Mouse (Mus musculus) embryo, embryonic 10 days (tissue): ENCODE data around the gene Stoml1.

Experiments
- DNase-seq: peaks from one replicate; pipeline ENCODE4 v3.0.0-alpha.2; 2015; ENCODE audit warnings: low spot score

Stoml1 gene

DNA sequence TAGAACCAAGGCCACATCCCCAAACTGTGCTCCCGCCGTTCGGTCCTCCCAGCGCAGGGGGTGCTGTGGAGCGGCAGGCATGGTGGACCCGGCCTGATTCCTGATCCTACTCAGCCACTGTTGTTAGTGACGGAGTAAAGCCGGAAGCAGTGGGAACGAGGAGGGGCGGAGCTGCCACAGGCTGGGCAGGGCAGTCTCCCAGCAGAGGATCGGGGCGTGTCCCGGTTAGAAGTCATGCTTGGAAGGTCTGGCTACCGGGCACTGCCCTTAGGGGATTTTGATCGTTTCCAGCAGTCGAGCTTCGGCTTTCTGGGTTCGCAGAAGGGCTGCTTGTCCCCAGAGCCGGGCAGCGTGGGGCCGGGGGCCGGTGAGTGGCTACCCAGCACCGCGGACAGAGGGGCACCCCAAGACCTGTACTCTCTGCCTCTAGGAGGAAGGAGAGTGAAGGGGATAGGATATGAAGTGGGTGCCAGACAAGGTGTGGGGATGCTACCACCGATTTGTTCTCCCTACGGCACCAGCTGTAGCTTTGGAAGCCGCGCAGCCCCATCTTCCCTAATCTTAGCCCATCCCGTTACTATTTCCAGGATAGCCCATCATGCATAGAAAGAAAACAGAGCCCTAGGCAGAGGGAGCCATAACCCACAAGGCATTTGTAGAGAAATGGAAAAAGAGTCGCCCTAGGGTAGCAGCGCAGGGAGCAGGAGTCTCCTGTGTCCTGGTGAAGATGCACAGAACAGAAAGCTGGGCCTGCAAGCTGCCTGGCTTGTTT is at the start of gene Stoml1:
Gene Stoml1 (plus strand): TSS at position 132 of the 772 bp plus-strand sequence.
- peak; percentile 98 for DNase-seq

DNA sequence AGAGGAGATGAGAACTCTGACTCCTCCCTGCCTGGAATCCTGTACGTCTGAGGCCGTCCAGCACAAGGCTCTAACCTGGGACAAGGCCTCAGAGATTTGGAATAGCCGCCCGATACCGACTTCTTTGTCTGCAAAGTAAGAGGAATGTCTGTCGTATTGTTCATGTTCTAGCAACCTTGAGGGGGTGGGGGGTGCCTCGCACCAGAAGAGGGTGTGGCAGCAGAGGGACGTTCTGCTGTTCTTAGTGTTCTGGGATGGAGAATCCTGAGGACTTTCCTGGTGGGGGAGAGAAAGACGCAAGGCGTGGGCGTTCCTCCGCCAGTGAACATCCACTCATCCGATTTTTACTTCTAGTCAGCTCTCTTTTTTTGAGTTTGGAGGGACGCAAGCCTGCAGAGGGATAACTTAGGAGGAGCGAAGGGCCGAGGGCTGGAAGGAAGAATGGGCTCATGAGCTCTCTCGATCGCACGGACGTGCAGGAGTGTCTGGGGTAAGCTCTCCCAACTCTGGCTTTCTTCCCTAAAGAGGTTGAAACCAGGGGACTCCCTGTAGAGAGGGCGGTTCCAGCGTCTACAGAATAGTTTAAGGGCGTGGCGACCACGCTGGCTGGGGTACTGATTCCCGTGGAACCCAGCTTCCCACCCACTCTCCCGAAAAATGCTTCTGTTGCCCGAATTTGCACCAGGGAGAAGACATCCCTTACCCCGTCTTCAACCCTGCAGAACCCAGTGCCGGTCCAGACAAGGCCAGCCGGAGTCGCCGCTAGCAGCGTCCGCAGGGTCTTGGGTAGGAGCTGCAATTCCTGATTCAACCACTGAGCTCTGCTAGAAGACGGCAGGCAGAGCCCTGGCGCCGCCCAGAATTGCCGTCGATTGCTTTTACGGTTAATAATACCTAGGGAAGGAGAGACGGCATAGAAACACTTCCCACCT is 49.2 kb upstream of the Stoml1 start, which contains the start of the genes Islr and Islr2:
Gene Islr (minus strand): TSS at position 791 of the 932 bp plus-strand sequence.
Gene Islr2 (minus strand): TSS at position 804 of the 932 bp plus-strand sequence.
- DNase-seq, result peak; percentile 89

DNA sequence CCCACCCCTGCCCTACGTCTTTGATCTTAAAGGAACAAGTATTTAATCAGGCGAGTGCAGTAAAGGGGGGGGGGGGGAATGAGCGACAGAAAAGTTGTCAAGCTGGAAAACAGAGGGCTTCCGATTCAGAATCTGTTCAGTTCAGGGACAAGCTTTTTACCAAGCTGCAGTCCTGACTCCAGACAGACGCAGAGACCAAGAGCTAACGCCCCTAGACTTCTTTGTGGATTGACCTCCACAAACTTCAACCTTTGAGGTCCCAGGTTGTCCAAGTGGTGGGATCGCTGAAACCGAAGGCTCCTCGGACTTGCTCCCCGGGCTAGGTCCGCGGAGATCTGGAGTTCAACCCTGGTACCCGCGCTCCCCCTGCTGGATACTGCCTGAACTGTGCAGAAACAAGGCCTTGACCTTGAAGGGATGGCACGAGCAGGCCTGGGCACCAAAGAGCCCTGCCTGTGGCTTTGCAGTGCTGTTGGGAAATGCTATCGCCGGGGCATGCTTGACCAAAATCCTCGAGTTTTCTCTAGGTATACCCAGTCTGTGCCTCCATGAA is 48.4 kb upstream of the Stoml1 start:
- peak; percentile 94 for DNase-seq

DNA sequence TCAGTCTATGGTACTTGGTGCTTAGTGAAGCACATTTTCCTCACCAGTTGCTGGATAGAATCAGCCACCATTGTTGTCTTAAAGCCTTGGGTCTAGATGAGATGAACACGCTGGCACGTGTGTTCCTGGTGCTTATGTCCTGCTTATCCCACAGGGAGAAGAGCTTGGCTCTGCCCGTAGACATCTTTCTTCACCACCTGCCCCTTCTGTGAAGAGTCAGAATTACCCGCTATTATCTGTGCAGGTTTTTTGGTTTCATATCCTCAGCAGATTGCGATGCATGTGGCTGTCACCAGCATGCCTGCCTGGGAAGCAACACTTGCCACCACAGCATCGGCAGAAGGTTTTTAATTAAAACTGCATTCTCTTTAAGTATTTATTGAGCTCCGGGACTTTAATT is 47.0 kb upstream of the Stoml1 start:
- no peak for DNase-seq

DNA sequence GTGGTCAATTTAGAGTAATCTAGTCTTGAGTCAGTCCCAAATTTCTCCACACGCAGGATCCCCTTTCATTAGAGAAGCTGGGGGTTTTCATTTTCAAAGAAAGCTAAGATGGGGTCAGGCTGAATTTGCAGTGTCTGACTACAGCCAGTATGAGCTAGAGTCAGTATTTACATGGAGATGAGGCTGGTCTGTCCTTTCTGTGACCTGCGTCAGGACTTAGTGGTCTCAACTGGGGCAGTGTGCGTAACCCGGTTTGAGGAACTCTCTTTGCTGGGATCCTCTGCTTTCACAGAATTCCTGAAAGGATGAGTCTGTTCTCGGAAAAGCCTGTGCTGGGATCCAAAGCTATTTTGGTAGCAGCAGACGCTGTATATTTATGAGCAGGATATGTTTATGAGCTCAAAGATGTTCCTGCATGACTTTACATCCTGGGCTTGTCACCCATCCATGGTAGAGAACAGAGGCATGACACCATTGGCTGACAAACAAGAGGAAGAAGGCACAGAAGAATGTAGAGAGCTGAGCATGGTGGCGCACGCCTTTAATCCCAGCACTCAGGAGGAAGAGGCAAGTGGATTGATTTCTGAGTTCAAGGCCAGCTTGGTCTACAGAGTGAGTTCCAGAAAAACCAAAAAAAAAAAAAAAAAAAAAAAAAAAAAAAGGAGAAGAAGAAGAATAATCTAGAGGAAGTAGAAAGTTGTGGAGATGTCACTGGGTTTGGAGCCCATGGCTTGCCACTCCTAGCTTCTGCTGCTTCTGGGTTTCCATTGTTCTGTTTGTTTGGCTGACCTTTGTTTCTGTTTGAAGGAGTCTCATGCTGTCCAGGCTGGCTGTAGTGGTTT is 43.3 kb upstream of the Stoml1 start:
- no peak for DNase-seq

DNA sequence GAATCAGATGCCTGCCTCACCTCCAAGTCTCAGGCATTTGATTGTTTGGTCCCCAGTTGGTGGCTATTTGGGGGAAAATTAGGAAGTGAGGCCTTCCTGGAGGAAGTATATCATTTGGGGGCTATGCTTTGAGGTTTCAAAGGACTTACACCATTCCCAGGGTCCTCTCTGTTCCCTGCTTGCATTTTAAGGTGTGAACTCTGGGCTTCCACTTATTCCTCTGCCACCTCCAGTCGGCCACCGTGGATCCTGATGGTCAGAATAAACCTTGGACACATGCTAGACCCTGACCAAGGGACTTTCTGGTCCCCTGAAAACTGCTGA is 42.7 kb upstream of the Stoml1 start:
- DNase-seq, result no peak

DNA sequence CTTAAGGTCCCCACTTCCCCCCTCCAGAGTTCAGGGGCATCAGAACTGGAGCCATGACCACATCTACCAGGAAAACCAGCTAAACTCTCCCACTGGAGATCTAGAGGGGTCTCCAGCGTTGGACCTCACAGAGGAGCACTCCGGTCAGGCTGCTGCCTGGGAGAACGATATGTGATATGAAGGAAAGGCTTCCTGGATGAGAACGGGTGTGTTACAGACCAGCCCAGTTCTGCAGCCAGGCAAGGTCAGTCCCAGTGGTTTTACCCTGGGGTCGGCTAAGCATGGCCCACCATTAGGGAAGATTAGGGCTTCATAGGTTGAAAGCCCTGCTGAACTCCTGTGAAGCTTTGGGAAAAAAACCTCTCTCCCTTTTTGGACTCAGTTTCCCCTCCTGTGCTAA is 39.6 kb upstream of the Stoml1 start:
- no peak for DNase-seq

DNA sequence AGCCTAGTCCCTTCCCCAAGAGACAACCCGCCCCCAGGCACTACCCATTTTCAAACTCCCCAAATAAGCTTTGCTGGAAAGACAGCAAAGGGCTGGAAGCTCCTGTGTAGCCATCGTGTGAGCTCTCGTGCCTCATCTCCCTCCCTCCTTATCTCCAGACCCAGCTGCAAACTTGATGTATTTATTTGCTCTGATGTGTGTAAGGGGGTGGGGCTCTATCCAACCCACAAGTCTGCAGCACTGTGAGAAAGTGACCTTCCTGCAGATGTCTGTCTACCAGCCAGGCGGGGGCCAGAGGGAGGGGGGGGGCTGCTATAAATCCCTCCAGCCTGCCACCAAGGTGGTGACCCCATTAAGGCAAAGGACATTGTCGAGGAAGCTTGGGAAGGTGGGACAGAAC is 39.1 kb upstream of the Stoml1 start:
- peak; percentile 44 for DNase-seq

DNA sequence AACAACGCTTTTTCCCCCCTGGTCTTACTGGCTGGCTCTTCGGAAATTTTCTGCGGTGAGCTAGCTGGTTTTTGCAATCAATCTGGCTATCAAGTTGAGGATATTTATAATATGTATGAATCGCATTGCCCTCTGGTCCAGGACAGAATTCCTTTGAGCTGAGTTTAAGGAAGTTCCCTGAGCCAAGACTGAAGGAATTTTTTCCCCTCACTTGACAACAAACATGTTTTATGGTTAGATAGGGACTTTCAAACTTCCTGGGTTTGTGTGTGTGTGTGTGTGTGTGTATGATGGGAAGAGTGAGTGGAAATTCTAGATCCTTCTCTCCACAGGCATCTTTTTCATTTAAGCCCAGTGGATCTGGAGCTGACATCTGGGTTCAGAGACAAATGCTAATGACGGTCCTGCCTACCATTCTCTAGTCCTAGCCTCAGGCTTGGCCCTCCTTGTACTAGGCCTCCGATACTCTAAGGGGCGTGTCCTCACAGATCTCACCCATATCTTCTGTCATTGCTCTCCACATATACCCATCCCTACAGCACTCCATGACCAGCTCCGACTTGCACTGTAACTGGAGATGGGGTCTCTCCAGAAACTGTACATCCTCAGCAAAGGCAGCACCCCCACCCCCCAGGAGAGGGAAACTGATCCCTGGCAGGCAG is 38.3 kb upstream of the Stoml1 start:
- DNase-seq, result peak; percentile 34

DNA sequence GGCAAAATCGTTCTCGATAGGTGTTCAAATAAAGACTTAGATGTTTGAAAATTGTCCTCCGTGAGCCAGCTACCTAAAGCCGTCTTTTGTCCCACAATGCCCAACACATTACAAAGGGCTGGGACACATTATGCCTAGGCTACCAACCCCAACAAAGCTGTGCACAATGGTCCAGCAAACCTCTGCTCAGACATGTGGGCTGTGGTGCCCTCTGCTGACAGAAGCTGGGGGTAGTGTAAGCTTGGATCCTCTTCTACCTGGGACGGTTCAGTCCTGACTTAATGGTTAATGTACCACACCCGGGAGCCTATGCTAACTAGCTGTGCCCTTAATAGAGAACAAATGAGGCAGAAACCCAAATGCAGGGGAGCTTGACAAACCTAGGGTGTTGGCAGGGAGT is 36.6 kb upstream of the Stoml1 start:
- DNase-seq, result peak; percentile 74

DNA sequence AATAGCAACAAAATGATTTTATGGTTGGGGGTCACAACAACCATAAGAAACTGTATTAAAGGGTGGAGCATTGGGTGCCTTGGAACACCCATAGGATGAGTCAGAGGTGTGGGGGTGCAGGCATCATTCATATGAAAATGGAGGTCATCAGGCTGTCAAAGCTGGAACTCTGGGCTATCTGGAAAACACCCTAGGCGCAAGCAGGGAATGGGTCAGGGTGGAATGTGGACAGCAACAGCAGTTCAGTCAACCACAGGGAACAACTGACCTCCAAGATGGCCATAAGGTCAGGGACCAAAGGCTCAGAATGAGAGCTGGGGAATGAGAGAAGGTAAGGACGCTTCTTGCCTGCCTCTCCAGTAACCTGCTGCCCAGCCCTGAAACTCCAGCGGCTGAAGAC is 34.4 kb upstream of the Stoml1 start:
- DNase-seq, result no peak

DNA sequence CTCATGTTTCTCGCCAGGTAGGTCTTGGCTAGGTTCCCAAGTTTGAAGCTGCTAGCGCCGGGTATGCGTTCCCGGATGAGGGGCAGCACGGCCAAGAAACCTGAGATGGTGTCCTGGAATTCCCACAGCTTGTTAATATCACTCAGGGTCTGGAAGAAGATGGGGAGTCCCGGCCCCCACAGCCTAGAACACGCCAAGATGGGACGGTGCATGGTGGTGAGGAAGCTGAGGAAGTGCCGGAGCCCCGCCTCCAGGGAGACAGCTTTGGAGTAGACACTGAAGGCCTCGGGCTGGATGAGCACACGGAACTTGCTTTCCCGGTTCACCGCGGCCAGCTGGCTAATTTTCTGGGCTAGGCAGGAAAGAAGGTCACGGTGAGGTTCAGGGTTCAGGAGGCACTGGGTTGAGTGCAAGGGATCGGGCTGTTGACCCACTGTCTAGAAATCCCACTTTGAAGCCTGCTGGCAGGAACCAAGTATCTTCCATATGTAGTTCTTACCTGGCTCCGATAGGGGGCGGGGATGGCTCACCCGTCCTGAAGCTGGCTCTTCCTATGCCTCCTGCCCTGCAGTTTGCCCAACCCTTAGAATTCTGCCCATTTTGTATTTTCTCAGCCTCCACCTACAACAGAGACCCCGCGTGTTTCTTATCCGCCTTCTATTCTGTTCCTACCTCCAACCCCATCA is 32.6 kb upstream of the Stoml1 start:
- DNase-seq, result peak; percentile 75

DNA sequence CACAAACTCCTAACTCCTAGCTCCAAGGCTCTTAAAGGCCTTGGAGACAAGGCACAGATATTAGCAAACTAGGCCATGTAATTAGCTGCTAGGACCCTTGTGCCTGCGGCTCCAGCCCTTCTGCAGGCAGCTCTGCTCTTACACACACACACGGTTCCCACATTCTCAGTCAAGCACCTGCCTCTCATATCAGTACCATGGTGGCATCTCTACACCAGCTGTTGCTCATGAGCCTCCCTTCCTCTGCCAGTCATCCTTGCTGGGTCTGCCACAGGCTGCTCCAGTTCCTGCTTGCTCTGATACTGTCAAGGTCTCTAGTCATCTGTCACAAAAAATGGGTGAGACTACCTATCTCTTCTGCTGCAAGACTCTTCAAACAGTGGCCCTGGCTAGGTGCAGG is 28.6 kb upstream of the Stoml1 start:
- no peak for DNase-seq

DNA sequence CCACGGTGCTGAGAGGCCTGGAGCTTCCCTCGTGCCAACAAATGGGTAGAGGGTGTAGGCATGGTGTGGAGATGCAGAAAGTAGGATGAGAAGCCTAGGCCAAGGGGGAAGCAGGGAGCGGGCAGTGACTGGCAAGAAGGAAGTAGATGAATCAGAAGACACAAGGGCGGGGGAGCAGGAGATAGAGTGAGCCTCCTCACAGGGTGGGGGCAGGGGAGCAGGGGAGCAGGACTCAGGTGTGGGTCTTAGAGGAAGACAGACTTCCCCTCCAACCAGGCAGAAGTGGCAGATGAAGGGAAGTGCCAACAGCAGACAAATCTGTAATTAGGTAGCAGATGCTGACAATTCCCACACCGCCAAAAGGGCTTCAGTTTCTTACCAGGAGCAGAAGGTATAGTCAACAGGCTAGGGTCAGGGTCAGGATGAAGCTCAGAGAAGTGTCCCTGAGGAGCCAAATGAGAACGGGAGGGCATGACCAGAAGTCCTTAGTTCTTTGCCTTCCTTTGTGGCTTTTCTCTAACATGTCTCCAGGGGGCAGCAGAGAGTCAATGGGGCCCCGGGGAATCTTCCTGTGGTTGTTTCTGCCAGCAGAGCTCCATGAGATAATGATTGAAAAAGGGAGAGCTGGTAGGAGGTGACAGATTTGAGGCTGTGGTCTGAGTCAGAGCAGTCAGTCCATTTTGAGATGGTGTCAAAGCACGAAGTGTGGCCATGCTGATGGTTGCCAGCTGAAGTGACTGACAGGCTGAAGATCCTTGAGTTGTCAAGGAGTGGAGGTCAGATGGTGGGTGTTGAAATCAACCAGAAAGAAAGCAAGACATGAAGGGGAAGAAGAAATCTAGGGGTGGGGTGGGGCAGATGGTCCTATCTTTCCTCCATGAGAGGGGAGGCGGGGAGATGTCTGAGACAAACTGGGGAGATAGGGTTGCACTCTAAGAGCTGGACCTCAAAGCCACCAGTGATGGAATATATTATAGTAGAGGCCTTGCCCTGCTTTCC is 26.8 kb upstream of the Stoml1 start:
- peak; percentile 56 for DNase-seq

DNA sequence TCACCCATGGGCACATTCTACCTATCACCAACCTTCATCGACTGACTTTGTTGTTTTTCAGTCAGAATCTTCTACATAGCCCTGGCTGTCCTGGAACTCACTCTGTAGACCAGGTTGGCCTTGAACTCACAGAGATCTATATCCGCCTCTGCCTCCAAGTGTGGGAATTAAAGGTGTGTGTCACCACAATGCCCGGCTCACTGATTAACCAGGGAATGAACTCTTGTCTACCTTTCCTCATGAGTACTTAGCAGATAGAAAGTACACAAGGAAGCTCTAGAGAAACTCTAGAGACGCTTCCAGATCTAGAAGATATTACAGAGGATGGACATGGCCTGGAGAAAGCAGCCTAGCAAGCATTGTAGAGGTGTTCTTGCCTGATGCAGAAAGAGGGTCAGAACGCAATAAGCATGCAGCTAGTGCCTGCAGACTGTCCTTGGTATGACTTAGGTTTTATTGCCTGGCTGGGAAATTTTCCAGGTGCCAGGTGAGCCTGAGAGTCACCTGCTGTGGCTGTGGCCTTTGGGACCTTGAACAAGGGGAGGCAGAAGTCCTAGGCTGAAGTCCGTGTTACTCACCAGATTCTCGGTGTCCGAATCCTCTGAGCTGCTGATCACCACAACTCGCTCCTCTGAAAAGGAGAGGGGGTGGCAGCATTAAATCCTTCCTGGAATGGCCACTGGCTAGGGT is 24.0 kb upstream of the Stoml1 start:
- DNase-seq, result no peak

DNA sequence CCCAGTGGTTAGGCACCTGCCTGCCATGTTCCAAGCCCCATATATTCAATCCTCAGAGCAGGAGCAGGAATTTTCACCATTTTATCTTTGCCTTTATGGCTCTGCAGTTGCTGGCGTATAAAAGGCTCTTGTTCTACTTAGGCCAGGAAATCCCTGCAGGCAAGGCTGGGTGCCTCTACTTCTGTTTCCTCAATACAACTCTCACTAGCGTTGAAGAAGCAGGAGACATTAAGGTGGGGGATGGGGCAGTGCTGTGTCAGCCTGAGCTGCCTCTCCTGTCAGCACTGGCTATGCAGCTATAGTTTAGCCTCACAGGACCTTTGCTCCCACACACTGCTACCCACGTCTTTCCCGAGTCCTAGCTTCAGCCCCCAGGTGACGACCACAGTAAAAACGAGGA is 21.2 kb upstream of the Stoml1 start:
- no peak for DNase-seq

DNA sequence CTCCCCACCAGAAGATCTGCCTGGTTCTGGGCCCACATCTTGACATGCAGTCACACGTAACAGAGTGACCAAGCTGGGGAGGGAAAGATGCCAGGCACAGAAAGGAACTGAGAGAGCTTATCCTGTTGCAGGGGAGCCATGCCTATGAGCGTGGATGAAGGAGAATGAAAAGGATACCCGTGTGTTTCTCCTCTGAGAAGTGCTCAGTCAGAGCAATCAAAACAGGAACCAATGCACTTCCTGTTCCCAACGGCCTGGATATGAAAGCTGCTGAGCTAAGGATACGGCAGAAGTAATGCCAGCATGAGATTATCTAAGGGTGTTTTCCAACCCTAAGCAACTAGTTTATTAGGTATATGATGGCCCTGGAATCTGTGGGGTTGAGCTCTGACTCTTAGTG is 20.6 kb upstream of the Stoml1 start:
- DNase-seq, result no peak

DNA sequence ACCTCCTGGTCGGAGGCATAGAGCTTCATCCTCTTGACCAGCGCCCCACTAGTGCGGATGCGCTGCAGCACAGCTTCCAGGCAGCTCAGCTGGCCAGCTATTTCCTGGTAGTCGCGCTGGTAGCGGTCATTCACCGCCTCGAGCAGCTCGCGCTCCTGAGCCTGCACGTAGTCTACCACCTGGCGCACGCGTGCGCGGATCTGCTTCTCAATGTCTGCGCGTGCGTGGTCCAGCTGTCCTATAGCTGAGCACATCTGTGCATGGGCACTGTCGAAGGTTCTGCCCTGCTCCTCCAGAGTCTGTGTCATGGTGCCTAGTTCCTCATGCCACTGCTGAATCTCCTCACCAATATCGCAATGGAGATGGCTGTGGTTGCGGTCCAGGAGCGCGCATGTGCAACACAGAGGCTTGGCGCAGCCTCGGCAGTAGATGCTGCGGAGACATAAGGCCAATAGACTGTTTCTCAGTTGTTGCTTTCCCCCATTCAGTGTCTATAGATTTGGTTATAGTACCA is 18.4 kb upstream of the Stoml1 start:
- no peak for DNase-seq
